Mouse (Mus musculus) heart, embryonic 13.5 days (tissue): ENCODE results near the gene Safb2. TPM values are rescaled to one million over a fixed set of nuclear protein-coding genes. Genes with fewer than 3 reads are reported as not detected.

ENCODE experiments used
- ATAC-seq: fragments of 200-750 bp; cut with Nextera tagmentation; 2 replicates; pipeline ENCODE4 v1.8.0; 2017; ENCODE audit warnings: moderate TSS enrichment; ENCODE audit not compliant: insufficient number of reproducible peaks, low FRiP score, low TSS enrichment; ENCODE audit errors: extremely low read depth
- H3K27ac ChIP-seq: fragments of 300-500 bp; sonication (generic); replicated peaks from 2 replicates; pipeline ENCODE4 v1.5.1; 2015; ENCODE audit warnings: moderate library complexity, mild to moderate bottlenecking, inconsistent platforms
- H3K27me3 ChIP-seq: fragments of 300-500 bp; sonication (generic); replicated peaks from 2 replicates; pipeline ENCODE4 v1.6.1; 2015; ENCODE audit warnings: mild to moderate bottlenecking, inconsistent platforms
- H3K36me3 ChIP-seq: fragments of 300-500 bp; sonication (generic); 2 replicates; pipeline ENCODE4 v1.6.1; 2015; ENCODE audit warnings: mild to moderate bottlenecking, inconsistent platforms
- H3K4me1 ChIP-seq: fragments of 300-500 bp; sonication (generic); 2 replicates; pipeline ENCODE4 v1.6.1; 2015; ENCODE audit warnings: inconsistent platforms
- H3K4me2 ChIP-seq: fragments of 300-500 bp; sonication (generic); 2 replicates; pipeline ENCODE4 v1.6.1; 2015; ENCODE audit warnings: inconsistent platforms, mild to moderate bottlenecking, moderate library complexity
- H3K4me3 ChIP-seq: fragments of 300-500 bp; sonication (generic); 2 replicates; pipeline ENCODE4 v1.5.1; 2015; ENCODE audit warnings: moderate library complexity, mild to moderate bottlenecking, inconsistent platforms
- H3K9ac ChIP-seq: fragments of 300-500 bp; sonication (generic); 2 replicates; pipeline ENCODE4 v1.6.1; 2015; ENCODE audit warnings: inconsistent platforms, mild to moderate bottlenecking, moderate library complexity
- H3K9me3 ChIP-seq: fragments of 300-500 bp; sonication (generic); 2 replicates; pipeline ENCODE4 v1.6.1; 2016; ENCODE audit warnings: inconsistent platforms
- whole genome bisulfite sequencing: fragments of 180-500 bp; shearing (Covaris S2); methylation state at CpG from one replicate; pipeline ENCODE4 v1.1.7; 2015; ENCODE audit warnings: mixed read lengths; 5-methylcytosine and 5-hydroxymethylcytosine counted together
- polyA plus RNA-seq: library from polyadenylated mRNA; unstranded; fragments of >200 nt; fragmentation: Nextera tagmentation; extraction: Ambion mirVana; gene quantifications from 2 replicates; pipeline ENCODE4 v1.2.1, GENCODE M21; 2015

The Safb2 gene
- polyA plus RNA-seq, 1 experiment from 2014 or later, result 50.2 TPM

DNA sequence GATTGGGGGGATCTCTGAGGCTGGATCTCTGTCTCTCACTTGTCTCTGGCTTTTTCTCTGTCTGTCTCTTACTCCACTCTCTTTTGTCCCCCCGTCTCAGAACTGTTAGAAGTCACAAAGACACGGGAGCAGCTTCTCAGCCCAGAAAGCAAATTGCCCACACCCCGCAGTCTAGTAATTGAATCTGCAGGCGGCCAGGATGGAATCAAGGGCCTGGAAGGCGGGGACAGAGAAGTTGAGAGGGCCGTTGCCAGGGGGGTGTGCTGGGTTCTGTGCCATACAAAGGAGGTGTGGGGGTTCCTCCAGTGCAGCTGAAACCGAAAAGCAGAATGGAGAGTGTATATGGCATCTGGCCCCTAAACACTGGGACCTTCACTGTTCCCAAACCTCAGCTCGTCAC lies 41.6 kb downstream of the Safb2 start:
- Histone ChIP-seq H3K36me3 (no peaks in the 10 kb centered on the region), H3K27me3 (no peaks in the 10 kb centered on the region), H3K4me3 (no peak overlapping the region), H3K27ac (no peak overlapping the region), H3K4me1 (peaks cover 13% of the 10 kb centered on the region), H3K9ac (no peak overlapping the region), H3K4me2 (no peak overlapping the region), H3K9me3 (no peaks in the 10 kb centered on the region)
- WGBS, result 47% methylated on average over 8 of the region's 8 CpGs
- ATAC-seq, result no peak

- Histone ChIP-seq H3K9me3 (no peaks in the 10 kb centered on the region), H3K4me2 (no peak overlapping the region), H3K4me3 (no peak overlapping the region), H3K4me1 (peaks cover 6% of the 10 kb centered on the region; the same call in 1 of the 2 replicates), H3K27ac (no peak overlapping the region), H3K36me3 (no peaks in the 10 kb centered on the region), H3K27me3 (no peaks in the 10 kb centered on the region), H3K9ac (no peak overlapping the region)
- WGBS, result 34% methylated on average over 6 of the region's 6 CpGs
- ATAC-seq, result no peak
Measured at GRCm38 (mm10) chr17:56540562-56540975, 43.8 kb downstream of the Safb2 start.

DNA sequence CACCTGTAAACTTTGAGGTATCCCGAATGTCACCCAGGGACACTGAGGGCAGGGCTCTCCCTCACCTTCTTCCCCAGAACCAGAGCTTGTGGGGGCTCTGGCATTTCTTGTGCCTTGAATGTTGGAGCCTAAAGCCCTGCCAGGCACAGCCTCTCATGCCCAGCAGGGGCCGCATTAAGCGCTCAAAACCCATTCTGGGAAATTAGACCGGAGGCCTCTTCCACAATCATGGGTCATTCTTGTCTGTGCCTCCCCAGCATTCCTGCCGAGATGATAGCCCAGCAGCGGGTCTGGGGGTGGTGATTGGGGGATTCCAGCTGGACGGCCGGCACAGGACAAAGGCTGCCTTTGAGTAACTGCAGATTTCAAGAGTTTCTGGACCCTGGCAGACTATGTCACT lies 46.5 kb downstream of the Safb2 start:
- H3K27ac ChIP-seq, result no peak overlapping the region
- no peak overlapping the region for H3K4me2 ChIP-seq
- H3K36me3 ChIP-seq, result no peaks in the 10 kb centered on the region
- H3K9ac ChIP-seq, result no peak overlapping the region
- H3K9me3 ChIP-seq, result no peaks in the 10 kb centered on the region
- ATAC-seq, result no peak
- H3K27me3 ChIP-seq, result no peaks in the 10 kb centered on the region
- H3K4me1 ChIP-seq, result peaks cover 6% of the 10 kb centered on the region; the same call in 1 of the 2 replicates
- no peak overlapping the region for H3K4me3 ChIP-seq
- WGBS, result 29% methylated on average over 8 of the region's 8 CpGs

DNA sequence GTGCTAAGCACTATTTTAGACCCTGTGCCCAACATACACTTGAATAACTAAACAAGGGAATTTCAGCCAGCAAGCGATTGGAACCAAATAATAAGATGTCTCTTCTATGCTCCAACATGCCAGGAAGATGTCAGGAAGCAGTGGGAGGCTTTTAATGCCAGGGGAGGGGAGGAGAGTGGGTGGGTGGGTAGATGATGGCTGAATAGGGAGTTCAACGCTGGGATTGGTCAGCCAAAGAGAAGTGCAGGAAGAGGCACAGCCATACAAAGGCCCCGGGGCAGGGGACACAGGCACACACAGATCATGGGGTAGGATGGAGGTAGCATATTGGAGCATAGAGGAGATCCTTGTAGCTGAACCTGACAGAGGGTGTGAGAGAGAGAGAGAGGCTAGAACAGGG lies 47.5 kb downstream of the Safb2 start:
- H3K36me3 ChIP-seq, result no peaks in the 10 kb centered on the region

DNA sequence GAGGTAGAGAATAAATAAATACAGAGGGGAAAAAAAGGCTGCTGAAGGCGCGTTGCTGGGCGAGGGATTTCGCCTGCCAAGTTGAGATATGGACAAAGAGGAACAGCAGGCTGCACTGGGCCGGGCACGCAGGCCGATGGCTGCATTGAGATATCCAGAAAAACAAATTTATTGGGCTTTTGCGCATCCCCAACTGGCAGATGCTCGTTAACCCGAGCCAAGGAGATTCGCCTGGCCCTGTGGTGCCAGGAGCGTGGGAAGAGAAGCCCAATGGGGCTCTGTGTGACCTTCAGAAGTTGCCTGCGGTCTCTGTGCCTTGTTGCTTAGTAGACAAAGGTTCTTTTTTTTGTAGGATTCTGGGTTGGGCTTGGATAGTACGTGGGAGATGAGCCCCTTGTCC lies 48.2 kb downstream of the Safb2 start:
- no peak overlapping the region for H3K4me2 ChIP-seq
- 66% methylated on average over 14 of the region's 14 CpGs for WGBS

More for the DNA sequence above, 47.5 kb downstream of the Safb2 start:
- no peak for ATAC-seq
- Histone ChIP-seq H3K4me2 (no peak overlapping the region), H3K4me1 (peaks cover 6% of the 10 kb centered on the region; the same call in 1 of the 2 replicates), H3K27me3 (no peaks in the 10 kb centered on the region), H3K9ac (no peak overlapping the region), H3K4me3 (no peak overlapping the region), H3K9me3 (no peaks in the 10 kb centered on the region), H3K27ac (no peak overlapping the region)
- 68% methylated on average over 3 of the region's 3 CpGs for WGBS

DNA sequence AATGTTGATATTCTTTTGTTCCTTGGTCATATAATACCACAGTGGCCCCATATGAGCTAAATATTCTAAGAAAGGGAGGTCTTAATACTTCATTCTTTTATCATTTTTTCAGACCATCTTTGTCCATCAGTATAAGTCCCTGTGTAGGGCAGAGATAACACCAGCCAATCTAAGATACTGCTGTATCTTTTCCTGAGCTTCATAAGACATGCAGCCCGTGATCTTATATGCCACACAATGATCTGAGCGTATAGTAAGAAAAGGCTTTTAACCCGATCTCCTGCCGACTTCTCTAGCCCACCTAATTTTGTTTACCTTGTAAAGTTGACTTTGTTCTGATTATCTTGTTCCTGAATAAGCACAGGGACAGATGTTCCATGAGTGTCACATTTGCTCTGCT lies 59.4 kb downstream of the Safb2 start:
- Histone ChIP-seq H3K4me2 (no peak overlapping the region), H3K27ac (no peak overlapping the region), H3K4me1 (no peaks in the 10 kb centered on the region), H3K9ac (no peak overlapping the region), H3K4me3 (no peak overlapping the region), H3K27me3 (peaks cover 10% of the 10 kb centered on the region; the same call in 1 of the 2 replicates), H3K9me3 (no peaks in the 10 kb centered on the region), H3K36me3 (no peaks in the 10 kb centered on the region)
- 62% methylated on average over 4 of the region's 4 CpGs for WGBS
- ATAC-seq, result no peak

More for the DNA sequence above, 48.2 kb downstream of the Safb2 start:
- H3K27ac ChIP-seq, result no peak overlapping the region
- no peaks in the 10 kb centered on the region for H3K9me3 ChIP-seq
- no peak for ATAC-seq
- H3K27me3 ChIP-seq, result no peaks in the 10 kb centered on the region
- 0 out of 2 replicates have a peak overlapping the region, but pooled peaks have one; percentile 8 for H3K9ac ChIP-seq
- H3K4me3 ChIP-seq, result no peak overlapping the region
- H3K4me1 ChIP-seq, result peaks cover 6% of the 10 kb centered on the region; the same call in 1 of the 2 replicates
- H3K36me3 ChIP-seq, result no peaks in the 10 kb centered on the region

- Histone ChIP-seq H3K4me3 (no peak overlapping the region), H3K4me1 (no peaks in the 10 kb centered on the region), H3K27ac (no peak overlapping the region), H3K27me3 (peaks cover 10% of the 10 kb centered on the region; the same call in 1 of the 2 replicates), H3K36me3 (no peaks in the 10 kb centered on the region), H3K9me3 (no peaks in the 10 kb centered on the region), H3K9ac (no peak overlapping the region), H3K4me2 (no peak overlapping the region)
- 40% methylated on average over 1 of the region's 1 CpGs for WGBS
- no peak for ATAC-seq
Measured at GRCm38 (mm10) chr17:56522744-56523143, 61.6 kb downstream of the Safb2 start.

DNA sequence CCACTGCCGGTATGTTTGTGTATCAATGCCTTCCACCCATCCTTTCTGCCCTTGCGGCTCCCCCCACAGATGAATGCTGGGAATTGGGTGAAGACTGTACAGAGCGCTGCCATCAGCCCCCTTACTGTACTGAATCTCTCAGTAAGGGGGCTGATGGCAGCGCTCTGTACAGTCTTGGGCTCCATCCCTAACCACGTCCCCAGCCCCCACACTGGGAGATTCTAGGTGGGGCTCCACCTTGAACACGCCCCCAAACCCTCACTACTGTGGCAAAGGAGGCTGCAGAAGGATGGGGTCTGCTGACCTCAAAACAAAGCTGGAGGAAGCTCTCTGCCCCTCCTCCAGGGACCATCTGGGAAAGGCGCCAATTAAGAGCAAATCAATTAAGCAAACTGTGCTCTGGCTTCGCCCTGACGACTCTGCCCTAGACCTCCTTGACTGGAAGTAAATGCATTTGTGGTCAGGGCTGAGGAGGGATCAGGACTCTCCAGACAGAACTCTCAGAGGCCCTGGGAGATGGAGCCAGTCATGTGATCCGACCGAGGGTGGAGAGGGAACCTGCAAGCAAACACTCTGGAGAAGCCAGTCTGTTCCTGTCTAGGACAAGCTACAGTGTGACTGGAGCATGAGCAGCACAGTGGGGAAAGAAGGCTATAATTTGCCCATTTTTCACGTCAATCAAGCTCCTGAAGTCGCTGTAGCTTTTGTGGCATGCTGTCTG lies 68.5 kb downstream of the Safb2 start:
- ATAC-seq, result no peak; the same call in 1 of the 2 replicates
- H3K4me1 ChIP-seq, result peaks cover 19% of the 10 kb centered on the region
- H3K27ac ChIP-seq, result no peak overlapping the region
- H3K4me2 ChIP-seq, result no peak overlapping the region
- H3K36me3 ChIP-seq, result no peaks in the 10 kb centered on the region
- 15% methylated on average over 13 of the region's 13 CpGs for WGBS
- peak overlapping the region; percentile 16; the same call in 1 of the 2 replicates for H3K9ac ChIP-seq
- no peak overlapping the region for H3K4me3 ChIP-seq
- H3K27me3 ChIP-seq, result peaks cover 65% of the 10 kb centered on the region
- peaks cover 3% of the 10 kb centered on the region; the same call in 1 of the 2 replicates for H3K9me3 ChIP-seq

- Histone ChIP-seq H3K27ac (no peak overlapping the region), H3K4me3 (no peak overlapping the region), H3K27me3 (peaks cover 74% of the 10 kb centered on the region), H3K9ac (no peak overlapping the region), H3K36me3 (no peaks in the 10 kb centered on the region), H3K4me2 (no peak overlapping the region), H3K4me1 (peaks cover 20% of the 10 kb centered on the region), H3K9me3 (peaks cover 3% of the 10 kb centered on the region; the same call in 1 of the 2 replicates)
- 54% methylated on average over 12 of the region's 12 CpGs for WGBS
- ATAC-seq, result no peak
Measured at GRCm38 (mm10) chr17:56514916-56515315, 69.5 kb downstream of the Safb2 start.

DNA sequence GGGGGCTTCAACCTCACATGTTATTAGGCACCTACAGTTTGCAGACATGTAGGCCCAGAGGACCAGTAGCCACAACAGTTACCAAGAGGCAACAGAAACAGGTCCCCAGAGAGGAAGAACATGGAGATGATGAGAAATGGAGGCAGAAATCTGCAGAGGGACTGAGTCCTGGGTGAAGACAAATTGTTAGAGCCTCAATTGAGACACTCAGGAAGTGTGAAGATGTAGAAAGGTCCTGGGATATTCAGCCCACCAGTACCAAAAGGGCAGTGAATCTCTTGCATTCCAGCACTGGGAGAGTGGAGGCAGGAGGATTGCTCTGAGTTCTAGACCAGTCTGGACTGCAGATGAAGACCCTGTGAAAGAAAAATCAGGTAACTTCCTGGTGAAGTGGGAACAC lies 70.1 kb downstream of the Safb2 start:
- peaks cover 20% of the 10 kb centered on the region for H3K4me1 ChIP-seq
- ATAC-seq, result no peak

DNA sequence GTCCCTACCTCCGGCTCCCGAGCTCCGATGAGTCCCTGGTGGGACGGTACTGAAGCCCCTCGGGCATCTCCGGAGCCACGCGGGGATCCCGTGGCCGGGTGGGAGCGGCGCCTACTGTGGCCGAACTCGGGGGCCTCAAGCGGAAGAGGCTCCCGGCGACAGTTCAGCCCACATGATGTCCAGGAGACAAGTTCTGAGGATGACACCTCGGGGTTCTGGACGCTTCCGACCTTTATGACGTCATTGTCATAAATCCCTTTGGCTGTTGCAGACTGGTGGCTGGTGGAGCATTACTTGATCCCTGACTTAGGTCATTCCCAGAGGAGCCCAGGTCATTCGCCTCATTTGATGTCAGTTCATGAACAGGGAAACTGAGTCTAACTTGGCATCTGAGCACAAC lies 72.1 kb downstream of the Safb2 start, which contains the start of gene Znrf4:
Gene Znrf4, minus strand, starts transcription at position 122 of the 400 bp plus-strand sequence.
- no peaks in the 10 kb centered on the region for H3K36me3 ChIP-seq
- H3K4me1 ChIP-seq, result peaks cover 25% of the 10 kb centered on the region
- 53% methylated on average over 22 of the region's 22 CpGs for WGBS
- peak within 1 kb of the TSS; percentile 60 for H3K4me2 ChIP-seq
- no peak within 1 kb of the TSS for H3K27ac ChIP-seq
- H3K9ac ChIP-seq, result peak within 1 kb of the TSS; percentile 56
- peaks cover 89% of the 10 kb centered on the region for H3K27me3 ChIP-seq
- peaks cover 3% of the 10 kb centered on the region; the same call in 1 of the 2 replicates for H3K9me3 ChIP-seq
- ATAC-seq, result no peak
- peak within 1 kb of the TSS; percentile 37 for H3K4me3 ChIP-seq

More for the DNA sequence above, 70.1 kb downstream of the Safb2 start:
- no peak overlapping the region for H3K4me2 ChIP-seq
- H3K4me3 ChIP-seq, result no peak overlapping the region
- no peak overlapping the region for H3K27ac ChIP-seq
- peaks cover 3% of the 10 kb centered on the region; the same call in 1 of the 2 replicates for H3K9me3 ChIP-seq
- no peaks in the 10 kb centered on the region for H3K36me3 ChIP-seq
- peaks cover 80% of the 10 kb centered on the region for H3K27me3 ChIP-seq
- H3K9ac ChIP-seq, result no peak overlapping the region

GRCm38 (mm10) chr17:56511707-56512090 lies 72.7 kb downstream of the Safb2 start:
- H3K9ac ChIP-seq, result no peak overlapping the region
- H3K27me3 ChIP-seq, result peaks cover 85% of the 10 kb centered on the region
- H3K4me3 ChIP-seq, result peak overlapping the region; percentile 37
- peaks cover 3% of the 10 kb centered on the region; the same call in 1 of the 2 replicates for H3K9me3 ChIP-seq
- ATAC-seq, result no peak
- peak overlapping the region; percentile 60 for H3K4me2 ChIP-seq
- peaks cover 29% of the 10 kb centered on the region for H3K4me1 ChIP-seq
- H3K27ac ChIP-seq, result no peak overlapping the region
- 19% methylated on average over 29 of the region's 29 CpGs for WGBS
- no peaks in the 10 kb centered on the region for H3K36me3 ChIP-seq
